Mouse (Mus musculus) cerebellum, adult 2 months (tissue): Measurements from ENCODE around the gene Rrp7a.

Experiments
- CTCF ChIP-seq: fragments of 200-500 bp; IDR thresholded peaks from 2 replicates; pipeline ENCODE4 v1.5.1; 2011; ENCODE audit warnings: low read depth, mild to moderate bottlenecking, control low read depth, low read length, moderate library complexity, borderline replicate concordance; ENCODE audit not compliant: insufficient read depth
- POLR2A ChIP-seq: fragments of 200-500 bp; IDR thresholded peaks from 2 replicates; pipeline ENCODE4 v1.6.1; 2011; ENCODE audit warnings: low read length, control low read depth, borderline replicate concordance; ENCODE audit not compliant: insufficient read depth

DNA sequence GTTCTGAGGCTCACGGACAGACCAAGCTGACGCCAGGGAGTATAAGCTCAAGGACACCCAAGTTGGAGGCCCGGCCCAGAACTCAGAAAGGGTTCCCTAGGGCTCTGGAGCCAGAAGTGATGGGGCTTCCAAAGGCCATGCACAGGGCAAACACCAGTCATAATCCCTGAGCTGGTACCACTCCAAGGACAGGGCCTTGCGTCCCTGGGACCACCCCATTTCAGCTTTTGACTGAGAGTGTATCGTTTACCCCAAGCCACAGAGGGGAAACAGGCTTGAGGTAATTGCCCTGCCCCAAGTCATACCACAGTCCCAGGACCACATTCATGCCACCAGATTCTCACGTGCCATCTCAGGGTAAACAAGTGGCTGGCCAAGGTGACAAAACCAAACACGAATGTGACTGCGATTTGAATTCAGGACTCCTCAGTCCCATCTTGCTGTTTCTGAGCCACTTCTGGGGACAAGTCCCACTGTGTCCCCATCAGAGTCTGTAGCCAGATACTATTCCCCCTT lies 45.0 kb upstream of the Rrp7a start:
- TF ChIP-seq CTCF (no peak), POLR2A (no peak)
